In genomic region chr16:96159794-96160346, GRCm38 (mm10) we compare ENCODE assay signal across 9 mouse cellular contexts. TPM values are rescaled to one million over a fixed set of nuclear protein-coding genes. Genes with fewer than 3 reads are reported as not detected.
DNase-seq lines count a peak whose midpoint lies in the region; ATAC-seq and TF ChIP-seq lines count a peak whose summit lies in the region.
"Had no signal": no experiment of that assay in that cellular context is flagged by ENCODE, and none has a peak within 500 bp of the region (broad histone marks: within the 10 kb centered on the region; RNA-seq: fewer than 3 reads in every experiment).

No protein-coding gene starts in this region.

- 82% methylated on average over 20 of the region's 20 CpGs for WGBS in intestine, postnatal 0 days
- 78% methylated on average over 20 of the region's 20 CpGs for WGBS in stomach, embryonic 14.5 days

- peak; percentile 12 for DNase-seq in ovary, postnatal 36 days (ENCODE audit: low spot score)
- no peak for DNase-seq in ovary, adult 18-20 months (ENCODE audit: low spot score)
- no peak for DNase-seq in urinary bladder, postnatal 4 days (ENCODE audit: low spot score in 2 of 2)
- DNase-seq in urinary bladder, postnatal 25 days (ENCODE audit: low spot score): no peak

- TF ChIP-seq CTCF in intestine, postnatal 0 days (IDR thresholded peaks at IDR 0.05; ENCODE audit: low read depth): no peak

- ATAC-seq in erythroblast, adult 5-6 weeks (replicated peaks; ENCODE audit: low FRiP score, poor library complexity, severe bottlenecking): no peak
- ATAC-seq in intestine, postnatal 0 days: no peak
- ATAC-seq in stomach, embryonic 14.5 days (ENCODE audit: insufficient number of reproducible peaks, insufficient read depth, low FRiP score, low read depth): no peak

- H3K9ac ChIP-seq in intestine, postnatal 0 days (ENCODE audit: low read depth, low read length): peak overlapping the region; percentile 81
- peak overlapping the region; percentile 89; the same call in 1 of the 2 replicates for H3K9ac ChIP-seq in stomach, embryonic 14.5 days (replicated peaks; ENCODE audit: low read depth, low read length)

- H3K9me3 ChIP-seq in erythroblast, embryonic 14.5 days (ENCODE audit: control insufficient read depth, low read length): no peaks in the 10 kb centered on the region
- no peaks in the 10 kb centered on the region for H3K9me3 ChIP-seq in intestine, postnatal 0 days (ENCODE audit: control insufficient read depth)
- H3K9me3 ChIP-seq in stomach, embryonic 14.5 days (ENCODE audit: control insufficient read depth, low read depth, low read length): no peaks in the 10 kb centered on the region

- peaks cover 4% of the 10 kb centered on the region; the same call in 1 of the 2 replicates for H3K36me3 ChIP-seq in erythroblast, embryonic 14.5 days (ENCODE audit: control insufficient read depth)
- H3K36me3 ChIP-seq in intestine, postnatal 0 days (ENCODE audit: control insufficient read depth, insufficient read depth): no peaks in the 10 kb centered on the region
- H3K36me3 ChIP-seq in stomach, embryonic 14.5 days (ENCODE audit: control insufficient read depth, insufficient read depth, low read length): 0 out of 2 replicates have a peak, but pooled peaks cover under 1% of the 10 kb centered on the region

- peak overlapping the region; percentile 100 for H3K4me2 ChIP-seq in intestine, postnatal 0 days (replicated peaks; ENCODE audit: low read depth)
- H3K4me2 ChIP-seq in stomach, embryonic 14.5 days (replicated peaks; ENCODE audit: low read depth, low read length): peak overlapping the region; percentile 96

- H3K4me1 ChIP-seq in erythroblast, embryonic 14.5 days (ENCODE audit: control insufficient read depth): peaks cover 11% of the 10 kb centered on the region
- no peaks in the 10 kb centered on the region for H3K4me1 ChIP-seq in intestine, postnatal 0 days (replicated peaks; ENCODE audit: control insufficient read depth, insufficient read depth, low read length)
- H3K4me1 ChIP-seq in stomach, embryonic 14.5 days (ENCODE audit: control insufficient read depth, insufficient read depth, low read length): peaks cover 9% of the 10 kb centered on the region; the same call in 1 of the 2 replicates

- no peak overlapping the region for H3K27ac ChIP-seq in intestine, postnatal 0 days (ENCODE audit: low read depth, low read length)
- H3K27ac ChIP-seq in stomach, embryonic 14.5 days (ENCODE audit: low read length): no peak overlapping the region; the same call in 1 of the 2 replicates

- peak overlapping the region; percentile 58 for H3K4me3 ChIP-seq in erythroblast, embryonic 14.5 days (replicated peaks)
- peak overlapping the region; percentile 59 for H3K4me3 ChIP-seq in intestine, postnatal 0 days (ENCODE audit: low read depth, low read length)
- H3K4me3 ChIP-seq in stomach, embryonic 14.5 days (ENCODE audit: low read depth, low read length): peak overlapping the region; percentile 49
- H3K4me3 ChIP-seq: myocyte had no signal

- H3K27me3 ChIP-seq in erythroblast, embryonic 14.5 days (ENCODE audit: control insufficient read depth): peaks cover 15% of the 10 kb centered on the region
- no peaks in the 10 kb centered on the region for H3K27me3 ChIP-seq in intestine, postnatal 0 days (replicated peaks; ENCODE audit: control insufficient read depth, insufficient read depth, low read length)
- no peaks in the 10 kb centered on the region for H3K27me3 ChIP-seq in stomach, embryonic 14.5 days (ENCODE audit: control insufficient read depth, insufficient read depth, low read length)

RNA-seq across cellular contexts. Expression of gene Wrb, which starts 14.7 kb away (rescaled TPM):
- 0.04 and 0.07 TPM in 2 replicates for polyA plus RNA-seq in erythroblast, embryonic 14.5 days (2012)
- total RNA-seq in erythroblast, adult 5-6 weeks (2015; ENCODE audit: low replicate concordance): 0.77 and 2.5 TPM in 2 replicates
- total RNA-seq in erythroblast, adult 5-6 weeks (2017; ENCODE audit: low replicate concordance): 0.98 and 3.0 TPM in 2 replicates
- 18.3 and 18.5 TPM in 2 replicates for polyA plus RNA-seq in intestine, postnatal 0 days (2015; fragmentation: Nextera tagmentation; extraction: Ambion mirVana)
- 77.1 and 77.2 TPM in 2 replicates for polyA plus RNA-seq in stomach, embryonic 14.5 days (2014; fragmentation: Nextera tagmentation; extraction: Ambion mirVana)

RNA-seq across cellular contexts. Expression of gene Lca5l, which starts 32.2 kb away (rescaled TPM):
- not detected in 2 replicates for polyA plus RNA-seq in erythroblast, embryonic 14.5 days (2012)
- total RNA-seq in erythroblast, adult 5-6 weeks (2015; ENCODE audit: low replicate concordance): not detected in 2 replicates
- total RNA-seq in erythroblast, adult 5-6 weeks (2017; ENCODE audit: low replicate concordance): 1.1 TPM in 1 of 2 replicates, not detected in the other
- polyA plus RNA-seq in intestine, postnatal 0 days (2015; fragmentation: Nextera tagmentation; extraction: Ambion mirVana): 0.44 and 0.59 TPM in 2 replicates
- 1.4 and 1.6 TPM in 2 replicates for polyA plus RNA-seq in stomach, embryonic 14.5 days (2014; fragmentation: Nextera tagmentation; extraction: Ambion mirVana)

RNA-seq across cellular contexts. Expression of gene Hmgn1, which starts 32.3 kb away (rescaled TPM):
- 7.3 and 8.2 TPM in 2 replicates for polyA plus RNA-seq in erythroblast, embryonic 14.5 days (2012)
- total RNA-seq in erythroblast, adult 5-6 weeks (2015; ENCODE audit: low replicate concordance): 27.8 and 30.0 TPM in 2 replicates
- total RNA-seq in erythroblast, adult 5-6 weeks (2017; ENCODE audit: low replicate concordance): 14.2 and 15.1 TPM in 2 replicates
- polyA plus RNA-seq in intestine, postnatal 0 days (2015; fragmentation: Nextera tagmentation; extraction: Ambion mirVana): 200 and 202 TPM in 2 replicates
- polyA plus RNA-seq in stomach, embryonic 14.5 days (2014; fragmentation: Nextera tagmentation; extraction: Ambion mirVana): 589 and 679 TPM in 2 replicates

RNA-seq across cellular contexts. Expression of gene Sh3bgr, which starts 40.4 kb away (rescaled TPM):
- polyA plus RNA-seq in erythroblast, embryonic 14.5 days (2012): not detected in 2 replicates
- not detected in 2 replicates for total RNA-seq in erythroblast, adult 5-6 weeks (2015; ENCODE audit: low replicate concordance)
- total RNA-seq in erythroblast, adult 5-6 weeks (2017; ENCODE audit: low replicate concordance): not detected in 2 replicates
- polyA plus RNA-seq in intestine, postnatal 0 days (2015; fragmentation: Nextera tagmentation; extraction: Ambion mirVana): 25.6 and 28.0 TPM in 2 replicates
- 29.7 TPM in 2 replicates for polyA plus RNA-seq in stomach, embryonic 14.5 days (2014; fragmentation: Nextera tagmentation; extraction: Ambion mirVana)

Comparison
In these comparisons a context has a peak if more than half of its experiments do, and no peak if none do; other contexts are left out.
1. RNA of gene Wrb, which starts 14.7 kb away (polyA plus RNA-seq): 77.1 to 77.2 TPM in stomach, embryonic 14.5 days and 18.3 to 18.5 TPM in intestine, postnatal 0 days; 0.04 to 0.07 TPM in erythroblast, embryonic 14.5 days; every median in the first group is over 10 times any median in the second.
2. RNA of gene Hmgn1, which starts 32.3 kb away (polyA plus RNA-seq): 589 to 679 TPM in stomach, embryonic 14.5 days and 200 to 202 TPM in intestine, postnatal 0 days; 7.3 to 8.2 TPM in erythroblast, embryonic 14.5 days; every median in the first group is over 10 times any median in the second.
3. Peak in every context shown above with its lines, with median percentiles within 50 percentile points of each other: H3K4me3 ChIP-seq.